Mouse (Mus musculus) testis, adult 2 months (tissue): ENCODE measurements around the gene Ccdc162.

ENCODE experiments used
- CTCF ChIP-seq: fragments of 200-500 bp; IDR thresholded peaks from 2 replicates; pipeline ENCODE4 v1.5.1; 2012; ENCODE audit warnings: low read depth, mild to moderate bottlenecking, inconsistent platforms, low read length, moderate library complexity; ENCODE audit not compliant: control insufficient read depth, insufficient read depth, insufficient replicate concordance
- POLR2A ChIP-seq: fragments of 200-500 bp; IDR thresholded peaks from 2 replicates; pipeline ENCODE4 v1.6.1; 2012; ENCODE audit warnings: low read depth, mild to moderate bottlenecking, inconsistent platforms, low read length, moderate library complexity; ENCODE audit not compliant: control insufficient read depth

DNA sequence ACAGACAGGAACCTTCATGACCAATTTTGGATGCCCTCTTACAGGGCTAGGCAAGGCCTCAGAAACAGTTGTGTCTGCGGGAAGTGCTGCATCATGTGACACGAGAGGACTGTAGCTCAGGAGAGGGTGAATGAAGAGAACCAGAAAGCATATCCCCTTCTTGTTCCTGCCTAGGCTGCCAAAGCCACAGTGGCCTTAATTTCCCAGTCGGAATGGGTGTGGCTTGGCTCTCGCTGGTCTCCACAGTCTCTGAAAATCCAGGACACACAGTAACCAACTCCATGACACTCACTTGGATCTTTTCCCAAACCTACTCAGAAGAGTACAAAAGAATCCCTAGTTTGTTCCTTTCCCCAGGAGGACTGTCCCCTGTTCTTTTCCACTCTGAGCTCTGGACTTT is 215.5 kb downstream of the Ccdc162 start:
- TF ChIP-seq POLR2A: no peak
- no peak for TF ChIP-seq CTCF
